Mouse (Mus musculus): ENCODE data around the gene Gm21865. TPM values are rescaled to one million over a fixed set of nuclear protein-coding genes. Genes with fewer than 3 reads are reported as not detected.
"Not testable (repeated sequence)": the region's sequence is repeated elsewhere in the genome, so short reads cannot be mapped to it uniquely, and the experiment has no call there.

Gene Gm21865
- total RNA-seq (2015) (not detected in 2 replicates), total RNA-seq (2017) (not detected in 2 replicates)

DNA sequence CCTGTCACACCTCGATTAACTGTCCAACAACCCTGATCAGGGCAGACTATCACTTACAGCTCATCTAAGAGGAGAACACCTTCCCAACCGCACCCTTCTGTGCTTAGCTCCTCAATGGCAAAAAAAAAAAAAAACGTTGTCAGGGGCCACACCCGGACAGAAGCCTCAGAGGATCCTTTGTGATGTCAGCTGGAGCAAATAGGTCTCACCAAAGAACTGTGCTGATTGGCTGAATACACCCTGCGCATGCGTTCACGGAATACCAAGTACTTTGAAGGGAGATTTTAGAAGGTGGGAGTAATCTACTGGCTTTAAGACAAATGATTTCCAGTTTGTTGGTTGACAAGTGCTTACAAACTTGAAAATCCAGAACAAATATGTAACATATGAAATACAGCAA, at the start of gene Gm21865:
Gm21865 (minus strand) TSS at position 101 of the 400 bp plus-strand sequence.
- ATAC-seq (ENCODE audit: poor library complexity, severe bottlenecking), result not testable (repeated sequence)

Other genes starting within 250 kb of the Gm21865 start
- not detected in 2 replicates for gene Gm21882, start 64.6 kb upstream of the Gm21865 start, total RNA-seq (2015)
- gene Gm21882, start 64.6 kb upstream of the Gm21865 start, total RNA-seq (2017), result not detected in 2 replicates